Mouse (Mus musculus): ENCODE results near the gene Kcnj5.

Kcnj5 gene

DNA sequence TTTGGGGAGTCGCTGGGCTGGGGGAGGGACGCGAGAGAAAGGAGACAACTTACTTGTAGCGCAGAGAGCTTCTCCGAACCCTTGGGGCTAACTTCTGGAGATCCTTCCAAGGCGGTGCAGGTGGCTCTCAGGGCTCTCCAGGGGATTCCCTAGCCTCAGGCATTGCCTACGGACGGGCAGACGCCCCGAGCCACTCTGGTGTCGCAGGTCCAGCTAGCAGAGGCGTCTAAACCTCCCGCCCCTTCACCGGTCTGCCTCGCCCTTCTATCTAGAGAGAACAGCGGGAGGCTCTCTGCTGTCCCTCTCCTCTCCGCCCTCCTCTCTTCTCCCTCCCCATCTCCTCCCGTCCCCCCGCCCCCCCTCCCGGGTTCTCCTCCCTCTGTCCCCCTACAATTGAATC, at the start of gene Kcnj5:
Gene Kcnj5, minus strand, starts transcription at position 300 of the 400 bp plus-strand sequence.
- no peak for DNase-seq (ENCODE audit: low read depth)

DNA sequence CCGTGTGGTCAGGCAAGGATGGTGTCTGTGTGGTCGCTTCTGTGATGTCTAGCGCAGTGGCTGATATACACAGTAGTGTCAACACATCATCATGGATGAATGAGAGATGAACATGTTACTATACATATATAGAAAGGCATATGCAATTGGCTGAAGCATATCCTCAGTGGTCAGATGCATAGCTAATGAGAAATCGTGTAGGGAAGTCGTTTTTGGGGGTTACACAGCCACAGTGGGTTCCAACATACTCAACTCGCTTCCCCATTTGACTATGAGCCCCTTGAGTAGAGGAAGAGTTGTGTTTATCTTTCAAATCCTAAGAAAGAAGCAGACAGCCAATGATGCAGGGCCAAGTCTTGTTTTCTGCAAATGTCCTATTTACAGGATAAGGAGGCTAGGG, 48.6 kb upstream of the Kcnj5 start:
- no peak for DNase-seq (ENCODE audit: low read depth)

DNA sequence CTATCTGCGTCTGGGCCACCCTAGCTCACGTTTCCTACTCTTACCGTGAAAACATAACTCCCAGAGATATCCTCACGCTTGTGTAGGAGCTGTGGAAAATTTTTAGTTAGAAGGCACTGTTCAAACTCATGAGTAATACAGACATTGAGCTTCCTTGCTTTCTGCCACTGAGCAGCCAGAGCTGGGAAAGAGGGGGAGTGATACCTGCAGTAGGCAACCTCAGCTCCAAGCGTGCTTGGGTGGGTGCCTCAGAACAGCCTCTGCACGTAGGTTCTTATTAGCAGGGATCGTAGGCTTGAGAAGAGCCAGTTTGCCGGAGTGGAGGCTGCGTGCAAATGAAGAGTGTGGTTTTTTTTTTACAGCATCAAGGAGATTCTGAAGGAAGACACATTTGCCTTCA, 47.6 kb upstream of the Kcnj5 start:
- DNase-seq (ENCODE audit: low read depth), result no peak

DNA sequence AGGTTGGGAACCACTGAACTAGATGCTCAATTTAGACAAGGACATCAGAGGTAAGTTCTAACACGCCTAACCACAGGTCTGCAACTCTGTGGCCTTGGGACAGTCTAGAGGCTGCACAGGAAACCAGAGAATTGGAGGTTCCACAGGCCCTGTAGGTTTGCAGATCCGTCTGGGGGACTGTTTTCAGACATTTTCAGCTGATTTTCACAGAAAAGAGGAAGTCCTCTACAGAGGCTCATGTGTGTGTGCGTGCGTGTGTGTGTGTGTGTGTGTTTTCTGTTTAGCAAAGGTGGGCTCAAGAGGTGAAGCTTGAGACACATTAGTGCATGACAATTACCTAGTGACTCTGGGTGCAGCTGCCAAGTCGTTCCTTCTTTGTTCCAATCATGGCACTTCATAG, 46.9 kb upstream of the Kcnj5 start:
- DNase-seq (ENCODE audit: low read depth), result no peak

DNA sequence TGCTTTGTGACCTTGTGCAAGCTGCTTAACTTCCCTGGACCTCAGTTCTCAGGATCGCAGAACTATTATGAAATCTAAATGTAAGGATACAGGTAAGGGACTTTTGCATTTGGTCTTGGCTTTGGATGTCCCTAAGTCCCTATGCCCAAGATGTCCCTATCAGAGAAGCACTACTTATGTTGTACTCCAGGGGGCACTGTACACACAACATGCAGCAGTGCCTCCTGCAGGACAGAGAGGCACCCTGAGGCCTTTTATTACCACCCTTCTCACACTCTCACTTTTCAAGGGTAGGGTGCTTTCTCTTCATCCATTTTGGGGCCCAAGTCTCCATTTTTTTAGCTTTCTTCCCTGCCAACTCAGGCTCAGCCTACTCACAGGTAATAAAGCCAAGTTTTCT, 44.0 kb upstream of the Kcnj5 start:
- peak; percentile 61 for DNase-seq (ENCODE audit: low read depth)

DNA sequence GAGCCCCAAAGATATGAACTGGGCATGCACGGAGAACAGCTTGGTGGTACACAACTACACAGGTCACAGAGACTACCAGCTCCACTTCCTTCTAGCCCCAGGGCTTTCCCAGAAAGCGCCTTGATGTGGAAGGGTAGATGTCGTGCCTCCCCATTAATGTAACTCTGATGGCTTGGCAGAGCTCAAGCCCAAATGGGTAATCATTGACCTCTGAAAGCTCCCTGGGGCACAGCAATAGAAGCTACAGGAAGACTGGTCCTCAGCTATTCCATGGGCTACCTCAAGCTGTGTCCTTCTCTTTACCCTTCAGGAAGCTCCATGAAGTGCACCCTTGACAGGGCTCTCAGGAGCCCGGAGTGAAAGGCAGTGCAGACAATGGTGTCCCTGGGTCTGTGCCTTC, 40.8 kb upstream of the Kcnj5 start:
- no peak for DNase-seq (ENCODE audit: low read depth)

DNA sequence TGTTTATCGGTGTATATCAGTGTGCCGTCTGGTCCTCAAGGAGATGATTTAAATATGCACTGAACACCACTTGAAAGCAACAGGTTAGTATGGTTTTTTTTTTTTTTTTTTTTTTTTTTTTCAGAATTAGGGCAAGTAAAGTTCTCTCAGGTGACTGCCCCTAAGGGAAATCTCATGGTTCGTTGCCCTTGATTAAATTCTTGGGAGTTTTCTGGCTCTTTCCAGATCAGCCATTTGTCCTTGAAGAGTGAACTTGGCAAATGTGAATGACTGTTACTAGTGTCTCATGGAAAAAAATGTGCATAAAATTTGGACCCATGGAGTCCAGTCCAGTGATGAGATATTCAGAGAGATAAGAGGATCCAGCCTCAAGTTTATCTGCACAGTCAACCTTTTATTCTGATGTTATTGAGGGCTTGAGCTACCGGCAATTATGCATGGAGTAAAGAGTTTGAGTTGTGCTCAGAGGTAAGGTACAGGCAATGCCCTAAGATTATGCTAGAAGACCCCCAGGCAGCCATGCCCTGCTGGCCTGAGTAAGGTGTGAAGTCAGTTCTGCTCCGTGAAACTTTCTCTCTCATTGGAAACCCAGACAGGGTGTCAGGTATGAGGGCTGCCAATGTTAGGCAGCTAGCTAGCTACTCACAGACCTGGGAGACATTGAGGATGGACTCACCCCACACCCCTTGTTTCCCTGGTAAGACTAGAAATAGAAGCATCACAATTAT, 32.9 kb upstream of the Kcnj5 start:
- DNase-seq (ENCODE audit: low read depth), result no peak

DNA sequence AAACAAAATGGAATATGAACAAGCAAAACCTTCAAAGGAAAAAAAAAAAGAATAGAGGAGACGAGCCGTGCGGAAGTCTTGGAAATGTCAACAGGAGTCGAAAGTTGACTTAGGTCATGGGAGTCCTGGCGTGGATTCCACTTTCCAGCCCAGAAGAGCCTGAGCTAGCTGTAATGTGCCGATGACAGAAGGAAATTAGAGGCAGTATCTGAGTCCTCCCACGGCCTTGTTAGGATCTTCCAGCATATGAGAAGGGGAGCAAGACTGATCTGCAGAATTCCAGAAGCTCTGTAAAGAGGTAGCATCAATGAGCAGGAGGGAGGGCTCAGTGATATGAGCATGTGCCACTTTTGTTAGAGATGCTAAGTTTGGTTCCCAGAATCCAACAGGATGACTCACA, 31.9 kb upstream of the Kcnj5 start:
- no peak for DNase-seq (ENCODE audit: low read depth)

DNA sequence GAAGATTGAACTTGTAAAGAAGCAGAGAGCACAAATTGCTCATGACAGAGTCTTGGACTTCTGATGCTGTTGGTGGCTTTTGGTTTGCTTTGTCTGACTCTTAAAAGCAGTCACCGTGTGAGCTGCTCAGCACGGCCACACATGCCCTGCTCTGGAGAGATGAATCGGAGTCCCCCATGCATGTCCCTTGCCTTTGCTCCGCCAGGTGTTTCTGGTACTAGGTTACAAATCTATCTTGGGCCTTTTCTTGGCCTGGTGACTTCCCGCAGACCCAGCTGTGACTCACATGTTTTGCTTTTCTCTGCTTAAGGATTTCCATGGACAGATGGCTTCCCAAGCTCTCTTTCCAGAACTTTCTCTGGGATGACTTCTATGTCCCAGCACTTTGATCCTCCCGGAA, 29.5 kb upstream of the Kcnj5 start:
- DNase-seq (ENCODE audit: low read depth), result no peak

DNA sequence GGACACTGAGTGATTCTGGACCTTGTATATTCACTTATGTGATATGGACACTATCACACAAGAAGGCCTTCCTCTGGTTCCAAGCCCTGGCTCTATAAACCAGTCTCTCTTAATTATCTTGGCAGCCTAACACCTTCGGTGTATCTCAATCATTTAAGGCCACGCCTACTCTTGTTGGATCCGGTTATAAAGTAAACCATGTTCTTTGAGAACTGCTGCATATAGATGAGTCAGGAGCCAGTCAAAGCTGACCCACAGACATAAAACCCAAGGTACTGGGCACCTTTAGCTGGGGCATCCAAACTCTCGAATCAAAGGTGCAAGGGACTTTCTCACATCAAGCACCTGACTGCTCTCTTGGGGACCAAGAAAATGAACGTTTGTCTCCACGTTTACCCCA, 28.1 kb upstream of the Kcnj5 start, which contains the start of gene Kcnj1:
Gene Kcnj1, plus strand, starts transcription at position 292 of the 400 bp plus-strand sequence.
- no peak for DNase-seq (ENCODE audit: low read depth)

DNA sequence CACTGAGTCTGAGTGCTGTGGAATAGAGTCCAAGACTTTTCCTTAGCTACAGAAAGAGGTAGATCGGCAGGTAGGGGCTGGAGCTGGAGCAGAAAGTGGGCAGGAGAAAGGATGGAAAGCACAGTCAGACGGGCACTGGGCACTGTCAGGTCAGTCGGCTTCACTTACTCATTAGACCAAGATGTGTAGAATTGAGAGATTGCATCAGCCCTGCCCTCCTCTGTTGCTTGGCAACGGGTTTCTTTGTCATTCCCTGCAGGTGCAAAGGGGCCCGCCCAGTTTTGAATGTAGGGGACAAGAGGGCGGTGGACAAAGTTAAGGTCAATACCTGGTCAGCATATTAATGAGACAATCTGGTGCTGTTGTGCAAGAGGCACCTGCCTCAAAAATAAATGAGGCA, 25.2 kb upstream of the Kcnj5 start:
- DNase-seq (ENCODE audit: low read depth), result no peak

DNA sequence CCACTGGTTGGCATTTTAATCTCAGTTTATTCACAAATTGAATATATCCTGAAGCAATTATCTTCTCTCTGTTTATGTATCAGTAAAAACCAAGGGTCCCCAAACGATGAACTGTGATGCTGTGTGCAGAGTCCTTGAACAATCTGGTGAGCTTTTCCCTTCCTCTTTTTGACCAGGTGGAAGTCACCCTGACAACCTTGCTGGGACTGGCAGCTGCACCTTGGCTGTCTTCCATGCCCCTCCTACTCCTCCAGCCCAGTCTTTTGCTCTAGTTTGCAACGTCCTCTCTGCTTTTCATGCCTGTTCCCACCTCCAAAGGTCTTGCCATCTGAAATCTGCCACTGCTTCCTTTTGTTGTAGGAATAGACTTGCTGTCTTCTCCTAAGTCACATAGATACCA, 24.7 kb upstream of the Kcnj5 start:
- no peak for DNase-seq (ENCODE audit: low read depth)

DNA sequence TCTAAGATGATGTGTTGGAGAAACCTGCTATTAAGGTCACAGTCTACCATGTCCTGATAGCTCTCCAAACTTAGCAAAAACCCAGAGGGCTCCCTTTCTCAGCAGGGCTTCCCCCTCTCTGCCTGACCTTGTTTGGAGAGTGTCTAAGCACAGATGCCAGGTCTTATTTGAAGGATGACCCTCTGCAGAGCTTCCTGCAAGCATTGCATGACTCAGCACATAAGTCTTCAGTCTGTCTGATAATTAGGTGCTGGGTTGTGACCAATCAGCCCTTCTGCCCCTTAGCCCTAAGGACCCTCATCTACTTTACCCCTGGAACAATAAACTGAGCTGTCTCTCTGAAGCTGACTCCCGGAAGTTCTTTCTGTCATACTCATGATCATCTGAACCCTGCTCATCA, 16.6 kb upstream of the Kcnj5 start:
- DNase-seq (ENCODE audit: low read depth), result no peak

DNA sequence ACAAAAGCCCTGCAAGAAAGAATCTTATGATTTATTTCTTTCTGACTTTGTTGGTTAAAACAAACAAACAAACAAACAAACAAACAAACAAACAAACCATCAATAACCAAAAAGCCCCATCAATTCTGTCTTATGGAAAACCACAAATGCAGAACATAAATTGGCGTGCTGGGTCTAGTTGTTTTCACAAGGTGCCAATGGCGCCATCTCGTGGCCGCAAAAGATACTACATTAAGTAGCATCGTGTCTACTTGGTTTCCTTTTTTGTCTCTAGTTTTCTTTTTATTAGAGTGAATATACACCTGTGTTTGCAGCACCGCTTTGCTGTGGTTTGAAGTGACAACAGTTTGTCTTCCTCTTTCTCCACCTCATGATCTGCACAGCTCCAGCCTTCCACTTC, 6.2 kb upstream of the Kcnj5 start:
- peak; percentile 74 for DNase-seq (ENCODE audit: low read depth)

DNA sequence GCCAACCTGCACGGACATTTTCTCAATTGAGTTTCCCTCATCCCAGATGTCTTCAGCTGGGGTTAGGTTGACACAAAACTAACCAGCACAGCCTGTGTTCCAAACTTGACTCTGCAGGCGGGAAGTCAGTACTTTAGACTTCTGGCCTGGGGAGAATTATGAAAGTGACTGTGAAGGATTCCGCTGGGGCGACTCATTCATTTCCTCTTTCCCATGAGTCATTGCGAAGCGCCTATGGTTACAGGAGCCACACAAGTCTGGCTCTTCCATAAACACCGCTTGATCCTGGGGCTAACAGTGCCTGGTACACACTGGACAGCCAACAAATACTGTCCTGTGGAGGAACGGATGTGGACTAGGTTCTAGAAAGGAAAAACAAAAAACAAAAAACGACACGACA, 5.2 kb upstream of the Kcnj5 start:
- DNase-seq (ENCODE audit: low read depth), result no peak

DNA sequence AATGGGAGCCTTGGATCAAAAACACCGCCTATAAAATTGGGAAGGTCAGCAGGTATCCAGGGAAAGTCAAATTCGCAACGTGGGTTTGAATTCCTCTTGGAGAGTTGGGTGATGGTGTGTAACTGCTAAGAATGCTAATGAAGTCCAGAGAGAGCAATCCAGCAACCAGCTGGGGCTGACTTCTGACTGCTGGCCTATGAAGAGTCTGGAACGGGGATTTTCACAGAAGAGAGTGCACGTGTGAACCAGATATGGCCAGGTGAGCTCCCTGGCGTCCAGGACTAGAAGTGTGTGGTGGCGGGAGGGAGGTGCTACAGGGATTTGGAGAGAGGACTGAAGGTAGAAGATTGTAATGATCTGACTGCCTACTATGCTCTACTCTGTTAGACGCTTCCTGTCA, 3.9 kb upstream of the Kcnj5 start:
- no peak for DNase-seq (ENCODE audit: low read depth)

DNA sequence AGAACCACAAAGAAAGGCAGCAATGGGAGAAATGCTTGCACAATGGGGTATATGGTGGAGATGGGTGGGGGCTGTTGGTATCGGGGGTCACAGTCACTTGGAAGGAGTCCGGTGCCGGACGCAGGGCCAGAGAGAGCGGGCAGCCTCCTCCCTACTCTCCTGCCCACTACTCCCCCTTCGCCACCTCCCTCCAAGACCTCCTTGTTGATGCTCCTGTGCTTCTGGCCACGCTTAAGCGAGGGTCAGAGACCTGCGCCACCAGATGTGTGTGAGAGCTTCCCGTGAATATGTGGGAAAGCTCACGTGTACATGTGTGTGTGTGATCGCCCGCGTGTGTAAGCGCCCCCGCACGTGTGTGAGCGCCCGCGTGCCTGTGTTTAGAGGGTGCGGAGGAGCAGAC, 339 bp upstream of the Kcnj5 start:
- no peak for DNase-seq (ENCODE audit: low read depth)

DNA sequence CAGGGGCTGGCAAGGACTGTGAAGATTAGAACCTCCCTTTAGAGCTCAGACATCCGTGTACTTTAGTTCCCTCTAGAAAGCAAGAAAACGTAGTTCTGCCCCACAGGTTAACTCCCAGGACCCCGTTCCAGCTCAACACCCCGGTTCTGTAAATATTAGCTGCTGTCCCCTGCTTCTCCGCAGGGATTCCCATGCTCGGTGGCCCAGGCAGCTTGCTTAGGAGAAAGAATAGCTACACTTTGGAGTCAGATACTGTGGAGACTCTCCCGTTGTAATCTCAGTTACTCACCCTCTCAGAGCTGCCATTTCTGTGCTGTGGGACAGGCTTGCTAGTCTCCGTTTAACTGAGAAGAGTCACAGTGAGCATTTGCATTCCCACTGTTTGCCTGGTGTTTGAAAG, 1.2 kb downstream of the Kcnj5 start:
- DNase-seq (ENCODE audit: low read depth), result no peak

DNA sequence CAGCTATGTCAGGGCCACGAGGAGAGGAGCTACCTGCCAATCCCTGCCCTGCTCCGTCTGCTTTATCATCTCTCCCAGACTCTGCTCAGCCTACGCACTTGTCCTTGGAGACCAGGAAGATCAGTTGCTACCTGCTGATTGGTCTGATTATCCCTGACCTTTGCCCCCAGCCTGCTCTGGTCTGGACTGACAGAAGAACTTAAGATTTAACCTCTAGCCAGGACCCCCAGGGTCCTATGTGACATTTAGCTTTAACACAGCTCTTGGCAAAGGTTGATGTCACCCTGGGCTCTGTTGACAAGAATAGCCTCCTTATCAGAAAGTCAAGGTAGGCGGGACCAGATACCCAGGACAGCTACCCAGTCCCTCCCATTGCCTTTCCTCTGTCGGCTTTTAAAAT, 3.3 kb downstream of the Kcnj5 start:
- no peak for DNase-seq (ENCODE audit: low read depth)

DNA sequence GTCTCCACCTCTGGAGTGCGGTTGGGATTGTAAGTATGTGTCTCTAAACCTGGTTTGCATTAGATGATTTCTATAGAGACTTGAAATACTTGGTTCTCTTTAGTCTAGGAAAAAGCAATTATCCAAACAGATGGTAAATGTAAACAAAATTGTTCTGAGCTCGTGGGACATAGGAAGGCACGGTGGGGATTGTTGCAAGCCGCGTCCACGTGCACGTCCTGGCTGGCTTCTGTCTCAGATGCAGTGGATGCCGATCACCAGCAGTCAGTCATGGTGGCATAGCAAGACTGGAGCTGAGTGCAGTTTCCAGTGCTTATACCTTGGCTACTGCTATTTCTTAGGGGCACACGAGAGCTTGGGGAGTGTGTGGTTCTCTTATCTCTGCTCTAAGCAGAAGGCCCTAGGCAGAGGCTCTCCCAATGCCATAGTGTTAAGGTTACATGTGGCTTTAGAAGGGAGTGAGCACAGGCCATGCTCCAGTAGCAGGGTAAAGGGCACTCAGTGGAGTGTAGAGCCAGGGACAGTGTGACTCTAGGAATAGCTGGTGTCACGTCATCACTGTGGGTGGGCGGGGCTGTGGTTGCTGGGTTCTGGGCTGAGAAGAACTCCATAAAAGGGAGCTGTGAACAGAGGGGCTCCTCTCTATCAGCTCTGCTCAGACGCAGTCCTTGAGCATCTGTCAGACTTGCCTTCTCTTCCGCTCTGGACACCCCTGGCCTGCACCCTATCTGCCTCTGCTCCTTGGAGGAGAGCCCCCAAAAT, 8.6 kb downstream of the Kcnj5 start:
- no peak for DNase-seq (ENCODE audit: low read depth)

DNA sequence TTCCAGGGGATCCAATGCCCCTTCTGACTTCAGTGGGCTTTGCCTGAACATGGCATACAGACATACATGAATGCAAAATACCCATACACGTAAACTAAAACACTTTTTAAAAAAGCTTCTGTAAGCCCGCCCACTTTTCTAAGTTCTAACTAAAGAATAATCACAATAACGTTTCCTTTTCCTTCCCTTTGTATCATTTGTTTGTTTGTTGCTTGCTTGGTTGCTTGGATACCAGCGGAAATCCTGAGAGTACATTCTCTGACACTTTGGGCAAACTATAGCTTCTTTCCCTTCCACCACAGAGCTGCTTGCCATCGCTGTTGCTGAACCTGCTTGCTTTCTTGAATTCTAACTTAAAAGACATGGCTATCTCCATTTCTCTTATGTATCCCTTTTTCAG, 13.0 kb downstream of the Kcnj5 start:
- DNase-seq (ENCODE audit: low read depth), result no peak

DNA sequence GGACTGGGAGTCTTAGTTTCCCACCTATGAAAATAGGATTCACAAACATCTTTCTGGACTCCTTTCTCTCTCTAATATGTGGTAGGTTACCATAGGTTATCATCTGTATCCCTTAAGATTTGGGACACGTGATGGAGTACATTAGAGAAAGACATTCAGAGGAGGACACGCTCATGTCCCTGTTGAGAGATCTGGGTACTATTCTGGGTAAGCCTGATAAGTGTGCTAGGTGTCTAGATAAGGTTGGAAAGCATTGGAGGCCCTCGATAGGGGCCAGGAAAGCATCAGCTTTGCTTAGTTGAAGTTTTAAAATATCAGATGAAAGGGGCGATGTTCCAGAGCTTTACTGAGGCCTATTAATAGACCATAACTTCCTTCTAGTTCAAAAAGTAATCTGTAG, 15.4 kb downstream of the Kcnj5 start:
- DNase-seq (ENCODE audit: low read depth), result no peak

DNA sequence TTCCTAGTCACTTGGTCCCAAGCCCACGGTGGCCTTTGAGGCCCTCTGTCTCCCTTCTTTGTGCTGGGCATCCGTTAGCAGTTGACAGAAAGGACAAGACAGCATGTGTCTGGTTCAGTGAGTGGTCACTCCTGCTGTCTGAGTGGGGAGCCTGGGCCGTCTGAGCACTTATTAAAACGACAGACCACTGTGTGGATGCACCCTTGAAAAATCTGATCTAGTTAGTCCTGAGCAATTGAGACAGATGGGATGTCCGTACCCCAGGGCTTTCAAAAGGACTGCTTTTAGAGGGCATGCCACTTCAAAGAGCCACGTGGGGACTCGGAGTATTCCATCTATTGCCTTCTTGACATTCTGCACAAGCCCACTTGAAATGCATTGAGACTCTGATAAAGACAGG, 20.5 kb downstream of the Kcnj5 start:
- DNase-seq (ENCODE audit: low read depth), result no peak

DNA sequence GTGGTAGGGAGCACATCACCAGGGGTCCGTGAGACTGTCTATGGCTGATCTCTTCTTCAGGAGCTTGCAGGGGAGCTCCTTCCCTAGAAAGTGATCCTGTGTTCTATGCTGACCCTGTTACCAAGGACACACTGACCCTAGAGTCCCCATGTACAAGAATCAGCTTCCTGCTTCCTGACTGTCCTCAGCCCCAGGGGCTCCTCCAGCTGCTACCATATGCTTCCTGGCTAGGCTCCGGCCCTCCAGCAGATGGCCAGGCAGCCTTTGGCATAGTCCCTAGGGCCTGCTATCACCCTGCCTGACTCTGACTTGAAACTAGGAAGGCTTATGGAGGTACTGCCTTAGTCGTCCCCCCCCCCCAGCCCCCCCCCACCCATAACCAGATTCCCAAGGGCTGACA, 24.0 kb downstream of the Kcnj5 start:
- no peak for DNase-seq (ENCODE audit: low read depth)

Measured in naive thymus-derived CD4-positive, alpha-beta T cell, adult 2 months (primary cell).